Mouse (Mus musculus): ENCODE data around the gene Tmem131. TPM values are rescaled to one million over a fixed set of nuclear protein-coding genes. Genes with fewer than 3 reads are reported as not detected.

Gene Tmem131
- polyA plus RNA-seq, 1 experiment: 12.2 TPM

DNA sequence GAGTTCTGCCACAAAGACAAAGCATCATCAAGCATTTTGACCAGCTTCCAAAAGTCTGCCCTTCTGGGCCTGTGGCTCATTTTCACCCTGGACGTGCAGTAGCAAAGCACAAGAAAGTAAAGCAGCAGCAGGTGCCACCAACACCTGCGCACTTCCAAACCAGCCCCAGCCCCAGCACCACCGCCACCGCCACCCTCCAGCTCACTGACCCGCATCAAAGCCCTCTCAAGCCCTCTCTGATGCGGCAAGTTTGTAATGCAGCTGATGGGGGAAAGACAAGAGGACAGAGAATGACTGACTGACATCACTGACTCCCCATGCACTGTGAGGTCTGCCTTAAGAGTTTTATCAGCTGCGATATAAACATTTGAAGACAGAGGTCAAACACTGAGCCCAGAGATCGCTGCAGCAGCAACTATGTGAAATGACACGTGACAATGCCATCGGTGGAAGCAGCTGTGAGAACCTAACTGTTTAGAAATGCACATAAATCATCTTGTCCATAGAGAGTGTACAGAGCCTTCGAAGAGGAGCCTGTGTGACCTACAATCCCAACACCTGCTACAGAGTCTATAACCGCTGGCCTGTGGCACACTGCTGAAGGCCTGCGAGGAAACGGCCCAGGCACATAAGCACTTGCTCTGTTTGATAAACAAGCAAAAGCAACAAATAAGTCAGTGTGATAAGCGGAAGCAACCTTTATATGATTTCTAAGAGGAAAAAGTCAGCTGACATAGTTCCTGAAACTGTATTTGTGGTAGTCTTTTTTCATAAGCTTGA lies 21.7 kb downstream of the Tmem131 start:
- H3K4me2 ChIP-seq (ENCODE audit: low read depth): no peak overlapping the region
- no peaks in the 10 kb centered on the region for H3K36me3 ChIP-seq (ENCODE audit: control insufficient read depth, insufficient read depth)
- TF ChIP-seq TCF12 (IDR thresholded peaks at IDR 0.05; ENCODE audit: insufficient read depth, poor library complexity, severe bottlenecking): no peak
- TF ChIP-seq CEBPB (IDR thresholded peaks at IDR 0.05; ENCODE audit: insufficient read depth, poor library complexity, severe bottlenecking): no peak
- TF ChIP-seq MYOG (IDR thresholded peaks at IDR 0.05; ENCODE audit: control insufficient read depth in 1 of 3, insufficient read depth in 1 of 3, insufficient read length in 2 of 3, low read depth in 2 of 3): no peak
- TF ChIP-seq MYOD1 (IDR thresholded peaks at IDR 0.05; ENCODE audit: control insufficient read depth in 1 of 3, insufficient read length in 2 of 3, low read depth in 2 of 3): no peak
- TF ChIP-seq E2F4 (IDR thresholded peaks at IDR 0.05; ENCODE audit: insufficient read depth): no peak
- TF ChIP-seq POLR2A (IDR thresholded peaks at IDR 0.05; ENCODE audit: insufficient read length, low read depth): no peak
- no peak overlapping the region for H3ac ChIP-seq (ENCODE audit: control insufficient read depth, insufficient read length)
- no peaks in the 10 kb centered on the region for H3K27me3 ChIP-seq (ENCODE audit: control insufficient read depth, insufficient read depth, insufficient read length)
- no peak overlapping the region for H3K4me3 ChIP-seq
- peaks cover 80% of the 10 kb centered on the region for H3K79me2 ChIP-seq (ENCODE audit: control insufficient read depth, insufficient read depth)

DNA sequence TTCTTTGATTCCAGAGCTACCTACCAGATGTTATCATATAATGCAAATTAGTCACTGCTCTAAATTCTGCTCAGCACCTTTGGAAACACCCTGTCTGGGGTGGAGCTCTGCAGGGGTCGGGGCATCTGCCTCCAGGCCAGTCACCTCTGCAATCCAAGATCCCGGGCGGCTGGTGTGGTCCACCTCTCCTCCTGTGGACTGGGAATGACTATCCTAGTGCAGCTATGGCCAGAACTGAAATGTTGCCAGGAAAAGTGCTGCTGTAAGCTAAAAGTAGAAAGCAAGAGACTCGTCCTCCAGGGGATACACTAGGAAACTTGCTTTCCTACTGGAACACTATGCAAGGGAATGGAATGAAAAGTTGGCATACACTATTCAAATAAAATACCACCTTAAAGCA lies 22.7 kb downstream of the Tmem131 start:
- Histone ChIP-seq H3K27me3 (ENCODE audit: control insufficient read depth, insufficient read depth, insufficient read length) (no peaks in the 10 kb centered on the region), H3K36me3 (ENCODE audit: control insufficient read depth, insufficient read depth) (no peaks in the 10 kb centered on the region), H3K4me3 (no peak overlapping the region), H3K4me2 (ENCODE audit: low read depth) (no peak overlapping the region), H3ac (ENCODE audit: control insufficient read depth, insufficient read length) (no peak overlapping the region), H3K79me2 (ENCODE audit: control insufficient read depth, insufficient read depth) (peaks cover 82% of the 10 kb centered on the region)
- TF ChIP-seq TCF3 (IDR thresholded peaks at IDR 0.05; ENCODE audit: insufficient read length, low read depth) (no peak), SRF (IDR thresholded peaks at IDR 0.05; ENCODE audit: control insufficient read depth, insufficient read length, low read depth) (no peak), MAX (IDR thresholded peaks at IDR 0.05; ENCODE audit: low read depth) (no peak), POLR2AphosphoS2 (IDR thresholded peaks at IDR 0.05; ENCODE audit: insufficient read length, low read depth) (no peak), POLR2A (IDR thresholded peaks at IDR 0.05; ENCODE audit: insufficient read length, low read depth) (no peak), USF1 (IDR thresholded peaks at IDR 0.05; ENCODE audit: low read depth) (no peak), MYOG (IDR thresholded peaks at IDR 0.05; ENCODE audit: control insufficient read depth in 1 of 3, insufficient read depth in 1 of 3, insufficient read length in 2 of 3, low read depth in 2 of 3) (no peak)

DNA sequence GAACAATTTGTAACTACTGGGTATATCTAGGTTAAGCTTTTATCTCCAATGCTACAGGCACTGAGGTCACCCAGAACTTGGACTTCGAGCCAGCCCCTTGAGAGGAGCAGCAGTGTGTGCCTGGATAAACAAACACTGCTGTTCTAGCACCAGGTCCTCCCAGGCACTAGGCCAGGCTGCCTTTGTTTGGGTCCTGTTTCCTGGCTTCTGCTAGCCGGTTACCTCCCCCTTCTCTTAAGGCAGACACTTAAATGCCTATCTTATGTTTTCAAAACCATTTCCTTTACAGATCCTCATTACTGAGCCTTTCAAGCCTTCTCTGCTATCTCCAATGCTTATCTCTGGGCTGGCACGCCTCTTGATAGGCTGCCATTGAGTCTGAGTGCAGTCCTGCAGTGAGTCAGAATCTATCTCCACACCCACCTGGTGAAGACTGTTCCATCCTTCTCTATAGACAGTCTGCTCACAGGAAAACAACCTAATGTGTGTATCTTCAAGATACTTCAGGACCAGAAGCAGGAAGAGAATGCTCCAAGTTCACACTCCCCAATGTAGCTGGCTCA lies 23.2 kb downstream of the Tmem131 start:
- Histone ChIP-seq H3K4me2 (ENCODE audit: low read depth) (no peak overlapping the region), H3K79me2 (ENCODE audit: control insufficient read depth, insufficient read depth) (peaks cover 81% of the 10 kb centered on the region), H3ac (ENCODE audit: control insufficient read depth, insufficient read length) (no peak overlapping the region), H3K36me3 (ENCODE audit: control insufficient read depth, insufficient read depth) (no peaks in the 10 kb centered on the region), H3K4me3 (no peak overlapping the region), H3K27me3 (ENCODE audit: control insufficient read depth, insufficient read depth, insufficient read length) (no peaks in the 10 kb centered on the region)
- TF ChIP-seq REST (IDR thresholded peaks at IDR 0.05; ENCODE audit: insufficient read depth, insufficient read length) (no peak), TCF3 (IDR thresholded peaks at IDR 0.05; ENCODE audit: insufficient read length, low read depth) (no peak), POLR2A (IDR thresholded peaks at IDR 0.05; ENCODE audit: insufficient read length, low read depth) (no peak), USF1 (IDR thresholded peaks at IDR 0.05; ENCODE audit: low read depth) (no peak)

DNA sequence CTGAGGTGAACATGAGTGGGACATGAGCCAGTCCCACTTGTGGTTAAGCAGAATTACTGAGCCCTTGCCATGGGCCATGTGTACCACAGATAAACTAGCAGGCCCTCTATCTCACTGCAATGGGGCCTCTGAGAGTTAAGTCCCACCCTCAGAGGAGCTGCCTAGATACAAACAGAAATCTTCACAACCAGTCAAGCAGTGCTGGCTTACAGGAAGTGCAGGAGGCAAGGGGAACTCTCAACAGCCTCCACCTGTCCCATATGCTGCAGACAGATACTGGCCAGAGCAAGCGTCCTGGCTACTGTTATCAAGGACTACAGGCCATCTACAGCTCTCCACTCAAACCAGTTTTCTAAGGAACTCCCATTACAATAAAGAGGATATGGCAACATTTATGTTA lies 23.7 kb downstream of the Tmem131 start:
- Histone ChIP-seq H3K36me3 (ENCODE audit: control insufficient read depth, insufficient read depth) (no peaks in the 10 kb centered on the region), H3K4me2 (ENCODE audit: low read depth) (no peak overlapping the region)

DNA sequence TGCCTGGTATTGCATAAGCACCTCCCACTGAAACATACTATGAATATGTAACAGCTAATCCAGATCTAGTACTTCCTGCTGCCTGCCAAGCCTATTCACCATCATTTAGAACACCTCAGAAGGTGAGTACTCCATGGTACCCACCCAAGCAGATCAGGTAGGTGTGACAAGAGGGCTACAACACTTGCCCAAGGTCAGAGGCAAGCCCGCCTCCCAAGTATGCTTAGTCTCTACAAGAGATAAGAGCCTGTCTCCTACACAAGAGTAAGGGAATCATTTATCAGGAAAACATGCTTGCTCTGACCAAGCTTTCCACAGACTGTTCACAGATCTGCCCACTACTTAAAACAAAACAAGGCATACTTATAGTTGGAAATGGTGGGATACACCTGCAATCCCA lies 26.0 kb downstream of the Tmem131 start:
- Histone ChIP-seq H3K36me3 (ENCODE audit: control insufficient read depth, insufficient read depth) (no peaks in the 10 kb centered on the region), H3K4me2 (ENCODE audit: low read depth) (no peak overlapping the region), H3K27me3 (ENCODE audit: control insufficient read depth, insufficient read depth, insufficient read length) (no peaks in the 10 kb centered on the region), H3ac (ENCODE audit: control insufficient read depth, insufficient read length) (no peak overlapping the region), H3K4me3 (no peak overlapping the region), H3K79me2 (ENCODE audit: control insufficient read depth, insufficient read depth) (peaks cover 82% of the 10 kb centered on the region)
- TF ChIP-seq REST (IDR thresholded peaks at IDR 0.05; ENCODE audit: insufficient read depth, insufficient read length) (no peak), POLR2A (IDR thresholded peaks at IDR 0.05; ENCODE audit: insufficient read length, low read depth) (no peak), MAX (IDR thresholded peaks at IDR 0.05; ENCODE audit: low read depth) (no peak), MYOG (IDR thresholded peaks at IDR 0.05; ENCODE audit: control insufficient read depth in 1 of 3, insufficient read depth in 1 of 3, insufficient read length in 2 of 3, low read depth in 2 of 3) (no peak), SRF (IDR thresholded peaks at IDR 0.05; ENCODE audit: control insufficient read depth, insufficient read length, low read depth) (no peak), MYOD1 (IDR thresholded peaks at IDR 0.05; ENCODE audit: control insufficient read depth in 1 of 3, insufficient read length in 2 of 3, low read depth in 2 of 3) (no peak), POLR2AphosphoS2 (IDR thresholded peaks at IDR 0.05; ENCODE audit: insufficient read length, low read depth) (no peak), USF1 (IDR thresholded peaks at IDR 0.05; ENCODE audit: low read depth) (no peak), TCF3 (IDR thresholded peaks at IDR 0.05; ENCODE audit: insufficient read length, low read depth) (no peak), TCF12 (IDR thresholded peaks at IDR 0.05; ENCODE audit: insufficient read depth, poor library complexity, severe bottlenecking) (no peak), CEBPB (IDR thresholded peaks at IDR 0.05; ENCODE audit: insufficient read depth, poor library complexity, severe bottlenecking) (no peak), E2F4 (IDR thresholded peaks at IDR 0.05; ENCODE audit: insufficient read depth) (no peak)

More for the DNA sequence above, 23.7 kb downstream of the Tmem131 start:
- H3K4me3 ChIP-seq: no peak overlapping the region
- no peak overlapping the region for H3ac ChIP-seq (ENCODE audit: control insufficient read depth, insufficient read length)
- H3K79me2 ChIP-seq (ENCODE audit: control insufficient read depth, insufficient read depth): peaks cover 81% of the 10 kb centered on the region
- TF ChIP-seq USF1 (IDR thresholded peaks at IDR 0.05; ENCODE audit: low read depth) (no peak), CEBPB (IDR thresholded peaks at IDR 0.05; ENCODE audit: insufficient read depth, poor library complexity, severe bottlenecking) (no peak), TCF3 (IDR thresholded peaks at IDR 0.05; ENCODE audit: insufficient read length, low read depth) (no peak), MAX (IDR thresholded peaks at IDR 0.05; ENCODE audit: low read depth) (no peak), E2F4 (IDR thresholded peaks at IDR 0.05; ENCODE audit: insufficient read depth) (no peak), MYOD1 (IDR thresholded peaks at IDR 0.05; ENCODE audit: control insufficient read depth in 1 of 3, insufficient read length in 2 of 3, low read depth in 2 of 3) (no peak), POLR2A (IDR thresholded peaks at IDR 0.05; ENCODE audit: insufficient read length, low read depth) (no peak), REST (IDR thresholded peaks at IDR 0.05; ENCODE audit: insufficient read depth, insufficient read length) (no peak), TCF12 (IDR thresholded peaks at IDR 0.05; ENCODE audit: insufficient read depth, poor library complexity, severe bottlenecking) (no peak), MYOG (IDR thresholded peaks at IDR 0.05; ENCODE audit: control insufficient read depth in 1 of 3, insufficient read depth in 1 of 3, insufficient read length in 2 of 3, low read depth in 2 of 3) (no peak), POLR2AphosphoS2 (IDR thresholded peaks at IDR 0.05; ENCODE audit: insufficient read length, low read depth) (no peak), SRF (IDR thresholded peaks at IDR 0.05; ENCODE audit: control insufficient read depth, insufficient read length, low read depth) (no peak)
- no peaks in the 10 kb centered on the region for H3K27me3 ChIP-seq (ENCODE audit: control insufficient read depth, insufficient read depth, insufficient read length)

All from myocyte (in vitro differentiated cells).